7 mouse cellular contexts compared by ENCODE assay signal in the genomic region with DNA sequence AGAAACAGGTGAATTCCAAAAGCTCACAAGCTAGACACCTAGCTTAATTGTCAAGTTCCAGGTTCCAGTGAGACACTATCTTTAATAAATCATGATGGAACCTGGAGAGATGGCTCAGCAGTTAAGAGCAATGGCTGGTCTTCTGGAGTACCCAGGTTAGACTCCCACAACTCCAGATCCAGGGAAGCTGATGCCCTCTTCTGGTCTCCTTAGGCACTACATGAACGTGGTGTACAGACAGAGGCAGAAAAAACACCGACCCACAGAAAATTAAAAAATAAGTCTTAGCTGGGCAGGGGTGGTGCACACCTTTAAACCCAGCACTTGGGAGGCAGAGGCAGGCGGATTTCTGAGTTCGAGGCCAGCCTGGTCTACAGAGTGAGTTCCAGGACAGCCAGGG.
A peak's percentile ranks its signal among the peaks of the same experiment; 100 is the strongest.
DNase-seq lines count a peak whose midpoint lies in the region; ATAC-seq and TF ChIP-seq lines count a peak whose summit lies in the region.

No protein-coding gene starts in this region.

- no peak overlapping the region for H3K9ac ChIP-seq in limb, embryonic 11.5 days (ENCODE audit: low read length)

- no peak for TF ChIP-seq POLR2A in bone marrow macrophage, adult 2 months (IDR thresholded peaks at IDR 0.05; ENCODE audit: borderline replicate concordance, low read depth, low read length)

- H3K27me3 ChIP-seq in limb, embryonic 11.5 days (ENCODE audit: control insufficient read depth, insufficient read depth, low read length): no peaks in the 10 kb centered on the region

- WGBS in limb, embryonic 11.5 days: 56% methylated on average over 4 of the region's 4 CpGs

- no peak overlapping the region for H3K27ac ChIP-seq in bone marrow macrophage, adult 2 months (ENCODE audit: insufficient read depth, low read depth, low read length)
- H3K27ac ChIP-seq in limb, embryonic 11.5 days (replicated peaks; ENCODE audit: low read depth, low read length): no peak overlapping the region

- peak; percentile 74 for ATAC-seq in erythroblast, adult 5-6 weeks (replicated peaks; ENCODE audit: low FRiP score, poor library complexity, severe bottlenecking)
- ATAC-seq in limb, embryonic 11.5 days (ENCODE audit: insufficient number of reproducible peaks, low FRiP score, low TSS enrichment, low read depth): no peak

- intact Hi-C loops in left cerebral cortex, postnatal 14 days (cut with DNase I): loop anchor here (5.0 kb wide), 1 partner anchor 169 kb away; no protein-coding TSS in a partner anchor

- DNase-seq in left cerebral cortex, postnatal 14 days (ENCODE audit: low spot score in 2 of 2): peak; percentile 68 to 75
- no peak for DNase-seq in left cerebral cortex, adult 8-10 months (ENCODE audit: low spot score in 2 of 2)
- DNase-seq in MEL-GATA-1-ER (ENCODE audit: extremely low read depth, low read depth): peak; percentile 61
- peak; percentile 52 for DNase-seq in limb, embryonic 11.5 days (ENCODE audit: low spot score)
- peak; percentile 48 for DNase-seq in right cerebral cortex, postnatal 4 days

- no peaks in the 10 kb centered on the region for H3K4me1 ChIP-seq in bone marrow macrophage, adult 2 months (ENCODE audit: control insufficient read depth, insufficient read depth, low read length)
- H3K4me1 ChIP-seq in limb, embryonic 11.5 days (ENCODE audit: control insufficient read depth, insufficient read depth, low read length): no peaks in the 10 kb centered on the region

- no peaks in the 10 kb centered on the region for H3K9me3 ChIP-seq in limb, embryonic 11.5 days (ENCODE audit: control insufficient read depth, low read length)

- TF ChIP-seq CTCF in bone marrow macrophage, adult 2 months (IDR thresholded peaks at IDR 0.05; ENCODE audit: low read depth, low read length): 0 out of 2 replicates have a peak, but pooled peaks have one; percentile 8

- H3K4me3 ChIP-seq in bone marrow macrophage, adult 2 months (ENCODE audit: insufficient read depth, low read length): no peak overlapping the region
- H3K4me3 ChIP-seq in limb, embryonic 11.5 days (ENCODE audit: low read depth, low read length): no peak overlapping the region

- H3K4me2 ChIP-seq in limb, embryonic 11.5 days (ENCODE audit: low read depth, severe bottlenecking): no peak overlapping the region

- no peaks in the 10 kb centered on the region for H3K36me3 ChIP-seq in limb, embryonic 11.5 days (ENCODE audit: control insufficient read depth, insufficient read depth, low read length)

Comparison
In these comparisons a context has a peak if more than half of its experiments do, and no peak if none do; other contexts are left out.
1. DNase-seq: peak in left cerebral cortex, postnatal 14 days (2 of 2), MEL-GATA-1-ER (single experiment), limb, embryonic 11.5 days (single experiment) and right cerebral cortex, postnatal 4 days (single experiment); none in left cerebral cortex, adult 8-10 months (0 of 2).